Comparison of ENCODE assay signal across 8 mouse cellular contexts in genomic region chr2:131812480-131813137, GRCm38 (mm10). TPM values are rescaled to one million over a fixed set of nuclear protein-coding genes. Genes with fewer than 3 reads are reported as not detected.
DNase-seq lines count a peak whose midpoint lies in the region; ATAC-seq lines count a peak whose summit lies in the region.

No protein-coding gene starts in this region.

- intact Hi-C loops in gastrocnemius, postnatal 14 days (cut with DNase I; ENCODE audit: low total_unique reads): loop anchor here (5.0 kb wide), 2 partner anchors 250 to 270 kb away; partner anchors contain the start of gene Adra1d
- intact Hi-C loops in left cerebral cortex, postnatal 4 days (cut with DNase I): loop anchor here (2.0 to 5.0 kb wide), 2 partner anchors 250 to 265 kb away; partner anchors contain the start of gene Adra1d

- no peak overlapping the region for H3K27ac ChIP-seq in intestine, embryonic 16.5 days (ENCODE audit: low read length)
- H3K27ac ChIP-seq in midbrain, embryonic 15.5 days: no peak overlapping the region
- H3K27ac ChIP-seq in stomach, embryonic 15.5 days: no peak overlapping the region

- no peak overlapping the region for H3K9ac ChIP-seq in intestine, embryonic 16.5 days (ENCODE audit: low read depth, low read length)
- no peak overlapping the region for H3K9ac ChIP-seq in midbrain, embryonic 15.5 days
- H3K9ac ChIP-seq in stomach, embryonic 15.5 days: no peak overlapping the region

- 16% methylated on average over 23 of the region's 23 CpGs for WGBS in intestine, embryonic 16.5 days
- 18% methylated on average over 23 of the region's 23 CpGs for WGBS in midbrain, embryonic 15.5 days
- WGBS in stomach, embryonic 15.5 days: 15% methylated on average over 23 of the region's 23 CpGs

- no peaks in the 10 kb centered on the region; the same call in 1 of the 2 replicates for H3K27me3 ChIP-seq in intestine, embryonic 16.5 days (replicated peaks; ENCODE audit: control insufficient read depth, insufficient read depth, low read length)
- H3K27me3 ChIP-seq in midbrain, embryonic 15.5 days (replicated peaks): peaks cover 12% of the 10 kb centered on the region; the same call in 1 of the 2 replicates
- no peaks in the 10 kb centered on the region for H3K27me3 ChIP-seq in stomach, embryonic 15.5 days (replicated peaks)

- H3K4me1 ChIP-seq in intestine, embryonic 16.5 days (ENCODE audit: control insufficient read depth, insufficient read depth, low read length): 0 out of 2 replicates have a peak, but pooled peaks cover 2% of the 10 kb centered on the region
- H3K4me1 ChIP-seq in midbrain, embryonic 15.5 days: no peaks in the 10 kb centered on the region
- H3K4me1 ChIP-seq in stomach, embryonic 15.5 days: no peaks in the 10 kb centered on the region

- peak; percentile 83 for ATAC-seq in common myeloid progenitor, adult 5-6 weeks (replicated peaks; ENCODE audit: low read depth, poor library complexity, severe bottlenecking)
- peak; percentile 82 for ATAC-seq in intestine, embryonic 16.5 days
- peak; percentile 90 for ATAC-seq in midbrain, embryonic 15.5 days (replicated peaks)
- ATAC-seq in stomach, embryonic 15.5 days (ENCODE audit: insufficient read depth, low FRiP score, low read depth): peak; percentile 68

- H3K36me3 ChIP-seq in intestine, embryonic 16.5 days (ENCODE audit: control insufficient read depth, insufficient read depth, low read length): no peaks in the 10 kb centered on the region
- H3K36me3 ChIP-seq in midbrain, embryonic 15.5 days (replicated peaks): no peaks in the 10 kb centered on the region
- H3K36me3 ChIP-seq in stomach, embryonic 15.5 days: no peaks in the 10 kb centered on the region

- no peaks in the 10 kb centered on the region for H3K9me3 ChIP-seq in intestine, embryonic 16.5 days (ENCODE audit: control insufficient read depth, low read length)
- no peaks in the 10 kb centered on the region for H3K9me3 ChIP-seq in midbrain, embryonic 15.5 days
- no peaks in the 10 kb centered on the region for H3K9me3 ChIP-seq in stomach, embryonic 15.5 days

- no peak overlapping the region for H3K4me2 ChIP-seq in intestine, embryonic 16.5 days (ENCODE audit: low read depth, low read length)
- no peak overlapping the region for H3K4me2 ChIP-seq in midbrain, embryonic 15.5 days
- no peak overlapping the region for H3K4me2 ChIP-seq in stomach, embryonic 15.5 days

- DNase-seq in urinary bladder, adult 18-20 months (ENCODE audit: low spot score in 2 of 2): peak; percentile 20 to 39
- DNase-seq in urinary bladder, postnatal 10 days (ENCODE audit: low spot score): no peak
- peak; percentile 74 for DNase-seq in gastrocnemius, postnatal 14 days
- peak; percentile 90 for DNase-seq in left cerebral cortex, postnatal 4 days

- H3K4me3 ChIP-seq in intestine, embryonic 16.5 days (ENCODE audit: low read length): no peak overlapping the region
- no peak overlapping the region for H3K4me3 ChIP-seq in midbrain, embryonic 15.5 days
- H3K4me3 ChIP-seq in stomach, embryonic 15.5 days (replicated peaks): no peak overlapping the region

RNA-seq across cellular contexts. Expression of gene Erv3, which starts 46.9 kb away (rescaled TPM):
- total RNA-seq in common myeloid progenitor, adult 5-6 weeks (2017): not detected in 2 replicates
- not detected for total RNA-seq in gastrocnemius, postnatal 14 days (2021)
- polyA plus RNA-seq in intestine, embryonic 16.5 days (2015; fragmentation: Nextera tagmentation; extraction: Ambion mirVana): not detected in 2 replicates
- total RNA-seq in left cerebral cortex, postnatal 4 days (2021): not detected
- polyA plus RNA-seq in midbrain, embryonic 15.5 days (2015; fragmentation: Nextera tagmentation; extraction: Ambion mirVana): not detected in 2 replicates
- not detected in 2 replicates for polyA plus RNA-seq in stomach, embryonic 15.5 days (2015; fragmentation: Nextera tagmentation; extraction: Ambion mirVana)
